16 mouse cellular contexts compared by ENCODE assay signal in the genomic region with DNA sequence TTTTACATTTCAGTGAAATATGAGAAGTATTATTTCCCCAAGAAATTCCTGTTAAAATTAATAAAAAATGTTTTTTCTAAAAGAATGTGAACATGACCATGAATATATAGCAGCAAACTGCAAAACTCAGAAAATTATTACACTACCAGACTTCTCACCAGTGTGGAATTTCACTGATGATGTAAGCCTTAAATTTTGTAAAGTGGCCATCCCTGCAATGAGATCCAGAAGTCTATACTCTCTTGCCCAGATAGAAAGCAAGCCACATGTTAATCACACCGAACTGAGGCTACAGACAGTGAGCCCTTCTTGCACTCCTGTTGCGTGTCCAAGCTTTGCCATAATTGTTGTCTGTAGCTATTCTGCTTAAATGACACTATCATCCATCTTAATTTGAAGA.
"Had no signal": no experiment of that assay in that cellular context is flagged by ENCODE, and none has a peak within 500 bp of the region (broad histone marks: within the 10 kb centered on the region; RNA-seq: fewer than 3 reads in every experiment).

No protein-coding gene starts in this region.

- H3K36me3 ChIP-seq: neural tube, embryonic 13.5 days; neural tube, embryonic 15.5 days; stomach, embryonic 15.5 days had no signal

- H3K27me3 ChIP-seq: neural tube, embryonic 13.5 days; neural tube, embryonic 15.5 days; stomach, embryonic 15.5 days had no signal

- H3K9me3 ChIP-seq: neural tube, embryonic 13.5 days; neural tube, embryonic 15.5 days; stomach, embryonic 15.5 days had no signal

- DNase-seq: retina, postnatal 1 day; right cerebral cortex, adult 18-20 months; right cerebral cortex, postnatal 14 days; right cerebral cortex, postnatal 25 days; right cerebral cortex, postnatal 4 days; spleen, adult 18-20 months; thymus, adult 18-20 months; thymus, adult 2 months; thymus, postnatal 14 days; thymus, postnatal 25 days; thymus, postnatal 36 days; thymus, postnatal 4 days had no signal

- H3K9ac ChIP-seq: neural tube, embryonic 13.5 days; neural tube, embryonic 15.5 days; stomach, embryonic 15.5 days had no signal

- H3K4me3 ChIP-seq: neural tube, embryonic 13.5 days; neural tube, embryonic 15.5 days; stomach, embryonic 15.5 days had no signal

- H3K4me2 ChIP-seq: neural tube, embryonic 13.5 days; neural tube, embryonic 15.5 days; stomach, embryonic 15.5 days had no signal

- H3K27ac ChIP-seq: neural tube, embryonic 13.5 days; neural tube, embryonic 15.5 days; stomach, embryonic 15.5 days; stomach, postnatal 0 days had no signal

- H3K4me1 ChIP-seq: neural tube, embryonic 15.5 days; stomach, embryonic 15.5 days had no signal
